Mouse (Mus musculus) adrenal gland, adult 2 months (tissue): ENCODE measurements around the gene Ipcef1. TPM values are rescaled to one million over a fixed set of nuclear protein-coding genes. Genes with fewer than 3 reads are reported as not detected.
"Not testable (repeated sequence)": the region's sequence is repeated elsewhere in the genome, so short reads cannot be mapped to it uniquely, and the experiment has no call there.

Experiments
- DNase-seq: peaks from one replicate; pipeline ENCODE4 v3.0.0; 2021
- polyA plus RNA-seq: library from polyadenylated mRNA; depleted of rRNA; stranded (reverse); fragments of >200 nt; gene quantifications from 2 replicates; pipeline ENCODE4 v1.2.3, GENCODE M21; 2012
- total RNA-seq, 2 experiments: library from RNA; stranded (reverse); gene quantifications; 2 replicates each; pipeline ENCODE4 v1.2.3; 2021

Ipcef1 gene
- total and polyA plus RNA-seq, 3 experiments, result 0.03 to 0.35 (median 0.35) TPM

DNA sequence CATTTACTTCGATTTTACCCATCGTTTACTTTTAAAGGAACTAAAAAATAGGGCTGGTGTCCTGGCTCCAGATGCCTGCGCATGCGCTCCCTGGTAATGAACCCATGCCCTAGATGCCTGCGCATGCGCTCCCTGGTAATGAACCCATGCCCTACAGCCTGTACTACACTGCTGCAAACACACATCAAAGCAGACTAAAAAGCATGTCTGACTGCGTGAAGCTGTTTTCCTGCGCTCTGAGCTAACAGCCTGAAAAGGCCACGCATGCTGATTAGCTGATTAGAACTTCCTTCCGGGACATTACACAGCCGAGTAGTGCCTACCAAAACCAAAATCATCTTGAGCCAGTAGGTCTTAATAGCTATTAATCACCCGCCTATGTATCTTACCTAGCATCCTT is 16.7 kb downstream of the Ipcef1 start:
- DNase-seq, result no peak

DNA sequence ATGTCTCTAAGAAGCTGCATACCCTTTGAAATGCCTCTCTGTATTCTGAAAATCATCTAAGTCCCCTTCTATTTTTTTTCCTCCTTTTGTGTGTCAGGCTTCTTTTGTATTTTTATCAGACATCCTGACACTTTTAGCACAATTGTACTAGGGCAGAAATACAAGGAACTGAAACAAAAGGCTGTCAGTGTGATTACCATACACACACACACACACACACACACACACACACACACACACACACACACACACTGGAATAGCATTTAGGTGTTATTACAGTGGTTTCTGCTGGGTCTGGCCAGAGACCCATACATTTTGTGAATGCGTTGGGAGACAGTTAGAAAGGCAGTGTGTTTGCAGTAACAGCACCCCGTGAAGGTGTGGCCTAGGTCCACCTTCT is 18.8 kb downstream of the Ipcef1 start:
- DNase-seq, result no peak

DNA sequence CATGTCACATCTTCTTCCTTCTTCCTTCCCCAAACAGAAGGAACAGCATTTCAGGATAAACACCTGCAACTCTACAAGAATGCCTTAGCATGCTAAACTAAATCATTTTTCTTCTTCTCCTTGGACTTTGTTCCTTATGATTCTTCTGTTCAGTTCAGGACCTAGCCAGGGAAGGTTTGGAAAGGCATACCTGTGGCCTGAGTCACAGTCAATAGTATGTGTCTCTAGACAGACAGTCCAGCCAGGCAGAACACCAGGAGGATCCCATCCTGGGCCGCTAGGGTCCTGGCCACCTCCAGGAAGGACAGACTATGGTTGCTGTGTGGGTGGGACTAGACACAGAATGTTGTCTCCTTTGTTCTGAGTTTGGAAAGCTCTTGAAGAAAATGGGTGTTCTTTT is 27.2 kb downstream of the Ipcef1 start:
- no peak for DNase-seq

DNA sequence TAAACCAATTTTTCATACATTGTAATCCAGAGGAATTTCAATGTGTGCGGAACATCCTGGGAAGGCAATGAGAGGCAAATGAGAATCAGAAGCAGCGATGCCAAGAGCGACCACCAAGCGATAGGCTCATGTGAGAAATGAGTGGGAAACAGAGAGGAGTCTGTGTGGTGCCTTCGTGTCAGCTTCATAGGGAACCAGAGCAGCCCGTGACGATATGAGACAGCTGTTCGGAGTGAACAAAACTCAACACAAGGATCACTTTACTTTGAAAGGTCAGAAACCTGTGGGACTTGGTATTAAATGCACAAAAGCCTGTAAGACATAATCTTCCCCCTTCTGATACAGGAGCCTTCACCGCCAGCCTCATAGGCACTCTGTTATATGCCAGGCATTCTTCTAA is 31.7 kb downstream of the Ipcef1 start:
- no peak for DNase-seq

DNA sequence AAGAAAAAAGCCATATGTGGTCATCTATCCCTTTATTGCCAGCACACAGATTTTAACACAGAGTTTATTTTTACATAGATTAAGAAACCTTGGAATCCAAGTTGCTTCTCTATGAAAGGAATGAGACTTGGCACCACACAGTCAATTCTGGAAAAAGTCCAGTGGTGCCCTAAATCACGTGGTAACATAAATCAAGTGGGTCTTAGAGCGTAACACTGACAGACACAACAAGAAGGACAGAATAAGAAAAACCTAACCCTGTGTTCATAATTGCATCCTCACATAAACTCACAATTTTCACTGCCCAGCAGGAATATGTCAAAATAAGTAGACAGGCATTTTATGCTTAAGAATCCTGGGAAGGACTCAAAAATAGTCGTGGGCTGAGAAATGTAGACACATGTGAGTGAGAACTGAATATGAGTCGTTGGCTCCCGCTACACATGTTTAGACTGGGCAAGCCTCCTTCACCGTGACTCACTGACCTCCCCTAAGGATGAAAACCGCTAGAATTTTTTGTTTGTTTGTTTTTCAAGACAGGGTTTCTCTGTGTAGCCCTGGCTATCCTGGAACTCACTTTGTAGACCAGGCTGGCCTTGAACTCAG is 32.4 kb downstream of the Ipcef1 start:
- DNase-seq, result peak; percentile 33

DNA sequence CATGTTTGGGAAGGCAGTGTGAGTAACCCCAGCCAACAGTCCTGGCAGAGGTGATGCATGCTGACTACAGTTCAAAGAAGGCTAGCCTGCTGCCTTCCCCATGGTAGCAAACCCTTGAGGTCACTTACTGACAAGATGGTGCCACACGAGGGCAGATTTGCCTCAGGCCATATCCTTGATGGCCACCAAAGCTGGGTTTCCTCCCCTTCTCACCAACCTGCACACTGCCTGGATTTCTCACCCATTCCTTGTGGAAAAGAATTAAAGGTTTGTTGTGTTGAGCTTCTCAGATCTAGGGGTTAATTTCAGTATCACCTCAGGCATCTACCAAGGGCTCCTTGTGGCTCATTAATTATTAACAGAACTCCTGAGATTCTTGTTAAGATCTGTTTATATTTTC is 37.1 kb downstream of the Ipcef1 start:
- DNase-seq, result no peak

DNA sequence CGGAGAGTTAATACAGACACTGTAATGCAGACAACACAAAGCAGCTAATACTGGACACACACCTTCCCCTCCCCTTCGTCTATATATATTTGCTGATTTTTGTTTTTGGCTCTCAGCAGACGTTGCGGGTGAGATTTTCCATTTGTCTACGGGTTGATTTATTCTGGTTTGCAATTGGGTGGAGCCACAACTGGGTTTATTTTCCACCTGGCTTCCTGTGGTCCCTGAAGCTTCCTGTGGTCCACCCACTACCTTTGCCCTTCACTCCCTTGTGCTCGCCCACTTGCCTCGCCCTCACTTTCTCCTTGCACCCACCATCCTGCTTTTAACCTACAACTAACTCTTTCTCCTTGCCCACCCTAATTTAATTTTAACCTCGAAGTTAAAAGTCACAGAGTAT is 41.7 kb downstream of the Ipcef1 start:
- no peak for DNase-seq

DNA sequence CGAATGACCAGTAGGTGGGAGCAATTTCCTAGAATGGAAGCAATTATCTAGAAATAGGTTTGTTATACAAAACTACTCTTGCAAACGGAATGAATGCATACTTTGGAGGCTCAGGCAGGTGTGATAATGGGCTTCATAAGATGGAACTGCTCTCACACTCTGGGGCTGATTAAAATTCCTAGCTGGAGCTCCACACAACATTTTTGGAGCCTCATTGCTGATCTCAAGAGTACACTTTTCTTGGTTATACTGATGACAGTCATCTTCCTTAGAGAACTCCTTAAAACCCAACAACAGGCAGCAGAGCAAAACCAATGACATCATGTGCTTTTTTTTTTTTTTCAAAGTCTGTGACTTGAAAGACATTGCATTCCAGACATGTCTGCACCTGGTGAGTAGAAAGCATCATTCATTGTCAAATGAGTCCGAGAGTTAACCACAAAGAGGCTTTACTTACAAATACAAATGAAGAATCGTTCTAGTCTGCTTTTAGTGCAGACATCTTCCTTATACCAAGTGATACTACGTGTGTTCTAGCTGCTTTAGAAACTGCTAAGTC is 47.2 kb downstream of the Ipcef1 start:
- DNase-seq, result no peak

DNA sequence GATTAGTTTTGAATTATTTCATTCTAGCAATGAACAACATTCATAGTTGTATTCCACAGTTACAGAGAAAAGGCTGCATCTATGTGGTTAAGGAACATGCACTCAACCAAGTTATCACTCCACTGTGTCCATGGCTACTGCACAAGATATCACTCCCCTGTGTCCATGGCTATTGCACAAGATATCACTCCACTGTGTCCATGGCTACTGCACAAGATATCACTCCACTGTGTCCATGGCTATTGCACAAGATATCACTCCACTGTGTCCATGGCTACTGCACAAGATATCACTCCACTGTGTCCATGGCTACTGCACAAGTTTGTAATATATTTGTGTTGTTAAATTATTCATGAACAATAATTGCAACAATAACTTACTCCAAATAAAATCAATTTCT is 48.4 kb downstream of the Ipcef1 start:
- not testable (repeated sequence) for DNase-seq

DNA sequence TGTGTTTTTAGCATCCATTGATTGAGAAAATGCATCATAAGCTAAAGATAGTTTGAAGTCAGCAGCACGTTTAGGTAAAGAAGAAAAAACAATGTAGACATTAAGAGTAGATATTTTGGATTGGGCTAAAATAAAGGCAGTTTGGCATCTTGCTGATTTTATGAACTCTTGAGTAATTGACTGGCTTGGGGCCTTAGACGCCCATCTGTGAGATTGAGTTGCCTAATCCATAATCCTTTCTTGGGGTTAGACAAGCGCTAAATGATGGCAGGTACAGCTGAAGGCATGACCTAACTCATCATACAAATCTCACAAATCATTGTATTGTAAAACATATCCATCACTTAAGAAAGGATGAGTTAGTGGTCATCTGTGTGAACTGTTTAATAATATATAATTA is 52.9 kb downstream of the Ipcef1 start:
- DNase-seq, result no peak

DNA sequence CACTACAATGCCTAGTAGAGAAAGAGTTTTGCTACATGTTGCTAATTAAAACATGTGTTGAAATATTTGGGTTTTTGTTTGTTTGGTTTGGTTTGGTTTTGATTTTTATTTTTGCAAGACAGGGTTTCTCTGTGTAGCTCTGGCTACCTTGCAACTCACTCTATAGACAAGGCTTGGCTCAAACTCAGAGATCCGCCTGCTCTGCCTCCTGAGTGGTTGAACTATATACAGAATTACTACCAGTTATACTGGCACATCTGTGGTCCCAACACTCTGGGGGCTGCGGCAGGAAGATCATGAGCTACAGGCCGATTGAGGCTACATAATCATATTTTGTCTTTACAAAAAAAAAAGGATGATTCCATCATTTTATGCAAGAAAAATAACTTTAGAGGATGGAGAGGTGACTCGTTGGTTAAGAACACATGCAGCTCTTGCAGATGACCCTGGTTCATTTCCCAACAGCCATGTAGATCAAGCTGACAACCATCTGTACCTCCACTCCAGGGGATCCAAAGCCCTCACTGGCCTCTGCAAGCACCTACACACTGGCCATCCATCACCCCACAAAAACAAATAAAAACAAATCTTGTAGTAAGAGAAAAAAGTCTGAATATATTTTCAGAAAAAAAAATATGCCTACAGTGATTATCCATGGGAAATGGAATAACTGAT is 53.6 kb downstream of the Ipcef1 start:
- no peak for DNase-seq

DNA sequence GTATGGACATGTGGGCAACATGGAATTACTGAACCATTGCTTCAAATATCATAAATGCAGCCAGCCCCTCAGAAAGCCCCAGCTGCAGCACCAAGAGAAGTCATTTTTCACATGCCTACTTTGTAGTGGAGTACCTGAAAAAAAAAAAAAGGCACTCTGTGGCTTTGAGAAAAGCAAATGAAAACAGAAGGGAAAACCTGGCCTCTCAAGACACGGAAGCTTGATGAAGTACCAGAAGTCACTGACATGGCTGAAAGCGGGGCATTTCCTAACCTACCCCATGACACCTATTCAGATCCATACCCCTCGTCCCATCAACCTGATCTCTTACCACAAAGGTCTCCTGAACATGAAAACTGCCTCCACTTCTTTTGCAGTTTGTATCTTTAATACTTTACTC is 55.4 kb downstream of the Ipcef1 start:
- no peak for DNase-seq

DNA sequence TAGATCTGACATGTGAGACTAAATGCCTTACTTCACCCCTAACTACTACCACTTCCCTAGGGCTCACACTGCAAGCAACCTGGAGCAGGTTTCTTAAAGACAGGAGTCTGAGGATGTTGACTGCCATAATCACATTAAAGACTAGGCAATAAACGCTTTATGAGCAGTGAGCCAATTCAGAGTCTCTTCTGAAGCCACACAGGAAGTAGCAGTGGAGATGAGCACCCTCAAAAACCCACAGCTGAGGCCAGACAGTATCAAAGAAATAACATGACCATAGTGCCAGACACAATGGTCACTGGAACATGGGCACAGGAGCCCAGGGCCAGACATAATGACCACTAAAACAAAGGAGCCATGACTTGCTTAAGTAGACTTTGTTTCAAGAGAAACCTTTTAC is 63.7 kb downstream of the Ipcef1 start:
- DNase-seq, result no peak

DNA sequence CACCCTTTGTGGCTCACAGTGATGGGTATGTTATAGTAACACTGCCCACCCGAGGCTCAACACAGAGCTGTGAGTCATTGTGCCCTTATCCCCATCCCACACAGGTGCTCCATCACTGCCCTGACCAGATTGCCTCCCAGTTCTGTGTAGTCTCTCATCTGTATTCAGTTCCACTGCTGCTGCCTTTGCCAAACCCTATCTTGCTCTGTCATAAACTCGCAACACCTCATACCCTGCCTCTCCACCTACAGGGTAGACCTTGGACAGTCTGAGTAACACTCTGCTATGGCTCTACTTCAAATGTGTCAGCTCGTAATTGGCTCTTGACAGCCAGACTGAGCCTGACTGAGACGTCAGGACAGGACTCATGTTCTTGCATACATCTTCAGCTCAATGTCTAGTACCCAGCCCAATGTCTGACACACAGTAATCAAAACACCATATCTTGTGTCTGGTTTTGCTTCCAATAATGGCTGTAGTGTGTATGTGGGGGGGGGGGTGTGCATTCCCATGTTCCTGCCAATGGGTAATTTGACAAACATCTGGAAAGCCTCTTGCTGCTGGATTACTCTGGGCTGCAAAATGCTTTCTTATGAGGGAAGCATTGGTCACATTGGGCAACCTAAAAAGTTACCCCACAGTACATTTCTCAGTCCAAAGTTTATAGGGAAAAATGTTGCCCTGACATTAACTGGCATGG is 64.7 kb downstream of the Ipcef1 start:
- DNase-seq, result no peak

DNA sequence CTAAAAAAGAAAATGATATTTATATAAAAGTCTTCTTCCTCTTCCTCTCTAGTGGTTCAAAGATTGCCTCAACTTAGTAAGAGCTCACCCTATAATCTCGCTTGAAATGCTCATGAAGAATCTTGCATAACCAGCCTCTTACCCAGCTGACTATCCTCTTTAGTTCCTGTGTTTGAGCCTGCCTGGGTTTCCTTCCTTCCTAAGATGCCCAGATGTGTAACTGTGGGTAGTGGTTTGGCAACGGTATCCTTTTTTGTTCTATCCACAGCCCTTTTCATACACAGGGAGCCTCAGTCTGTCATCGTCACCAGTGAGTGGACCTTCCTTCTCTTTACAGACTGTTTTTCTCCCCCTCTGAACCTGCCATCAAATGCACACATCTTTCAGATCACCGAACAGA is 66.0 kb downstream of the Ipcef1 start:
- DNase-seq, result no peak

DNA sequence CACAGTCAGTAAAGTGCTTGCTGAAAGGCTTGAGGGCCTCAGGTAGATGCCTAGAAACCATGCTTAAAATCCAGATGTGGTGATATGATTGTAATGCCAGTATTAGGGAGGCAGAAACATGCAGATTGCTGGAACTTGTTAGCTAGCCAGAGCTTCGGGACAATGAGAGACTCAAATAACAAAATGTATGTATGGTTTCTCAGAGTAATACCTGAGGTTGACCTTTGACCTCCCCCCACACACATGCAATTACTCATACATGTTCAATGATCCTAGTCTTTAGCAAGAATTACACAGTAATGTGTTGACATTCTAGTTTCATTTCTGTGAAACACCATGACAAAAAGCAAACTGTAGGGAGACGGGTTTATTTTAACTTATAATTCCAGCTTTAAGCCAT is 68.8 kb downstream of the Ipcef1 start:
- DNase-seq, result no peak

DNA sequence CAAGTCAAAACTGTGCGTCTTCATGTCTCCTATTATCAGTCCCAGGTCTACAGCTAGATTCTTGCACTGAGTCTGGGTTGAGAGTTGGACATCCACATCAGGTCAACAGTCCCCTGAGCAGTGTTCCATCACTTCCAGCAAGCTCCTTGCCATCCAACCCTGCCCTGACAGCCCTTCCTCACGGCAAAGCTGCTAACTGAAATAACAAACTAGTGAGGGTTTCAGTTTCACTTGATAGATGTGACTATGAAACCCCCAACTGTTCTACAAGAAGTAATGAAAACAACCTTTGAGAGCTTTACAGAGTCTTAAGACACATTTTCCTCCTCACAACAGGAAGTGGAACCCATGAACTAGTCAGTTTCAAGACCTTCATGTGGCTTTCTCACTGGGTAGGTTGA is 69.5 kb downstream of the Ipcef1 start:
- no peak for DNase-seq

DNA sequence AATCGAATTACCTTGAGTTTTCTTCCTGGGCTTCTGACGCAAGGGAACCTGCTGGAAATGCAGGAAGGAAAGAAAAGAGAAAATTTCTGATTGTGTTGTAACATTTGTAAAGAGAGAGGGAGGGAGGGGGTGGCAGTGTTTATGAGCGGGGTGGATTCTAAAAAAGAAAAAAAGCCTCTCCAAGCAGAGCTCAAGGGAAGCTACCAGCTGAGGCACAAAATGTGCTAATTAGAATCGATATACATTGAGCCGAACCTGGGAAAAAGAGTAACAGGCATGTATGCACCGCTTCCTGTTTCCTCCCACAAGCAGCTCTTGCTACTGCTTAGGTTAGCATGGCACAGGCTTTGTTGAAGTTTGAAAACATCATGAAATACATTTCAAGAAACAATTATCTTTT is 72.0 kb downstream of the Ipcef1 start:
- DNase-seq, result no peak

DNA sequence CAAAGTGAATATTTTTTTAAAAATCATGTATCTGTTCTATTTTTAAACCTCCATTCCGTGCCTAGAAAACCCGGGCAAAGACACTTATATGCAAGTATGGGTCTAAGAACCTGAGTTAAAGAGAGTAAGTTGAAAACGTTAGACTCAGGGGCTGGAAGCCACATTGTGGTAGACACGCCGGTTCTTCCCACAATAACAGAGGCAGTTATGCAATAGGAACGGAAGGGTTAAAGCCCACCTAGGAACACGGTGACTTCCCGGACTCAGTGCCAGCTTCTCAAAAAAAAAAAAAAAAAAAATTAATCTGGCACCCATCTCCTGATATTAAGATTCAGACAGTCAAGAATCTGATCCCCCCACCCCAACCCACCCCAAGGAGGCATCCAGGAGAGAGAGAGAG is 72.5 kb downstream of the Ipcef1 start:
- DNase-seq, result no peak

DNA sequence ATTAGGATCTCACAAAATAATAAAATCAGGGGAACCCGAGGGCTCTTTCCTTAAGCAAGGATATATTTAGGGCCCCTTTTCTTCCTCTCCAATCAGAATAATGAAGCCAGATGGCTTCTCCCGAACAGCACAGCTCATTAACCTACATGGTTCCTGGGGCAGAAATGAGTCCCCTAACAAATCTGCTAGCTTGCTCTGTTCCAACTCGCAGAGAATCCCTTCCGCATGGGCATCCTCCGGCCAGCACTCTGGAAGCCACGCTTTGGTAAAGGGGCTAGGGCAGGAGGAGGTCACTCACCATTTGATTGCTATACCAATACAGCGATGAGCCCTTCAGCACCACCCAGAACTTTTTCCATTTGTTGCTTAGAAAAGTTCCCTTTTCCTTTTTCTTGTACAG is 73.1 kb downstream of the Ipcef1 start:
- DNase-seq, result no peak

DNA sequence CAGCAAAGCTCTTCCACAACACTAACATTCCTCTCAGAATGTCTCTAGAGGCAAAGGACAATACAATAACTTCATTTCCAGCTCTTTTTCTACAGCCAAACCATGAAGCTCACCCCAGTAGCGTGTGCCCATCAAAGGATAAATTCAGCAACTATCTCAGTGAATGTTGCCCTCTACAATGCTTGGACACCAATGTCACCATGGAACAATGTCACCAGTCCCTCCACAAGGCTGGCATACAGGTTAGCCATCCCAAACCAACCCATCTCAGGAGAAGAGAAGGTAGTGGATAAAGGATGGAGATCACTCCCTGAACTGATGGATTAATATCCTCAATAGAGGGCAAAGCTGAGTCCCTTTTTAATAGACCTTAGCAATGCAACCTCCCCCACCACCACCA is 73.5 kb downstream of the Ipcef1 start:
- DNase-seq, result no peak

DNA sequence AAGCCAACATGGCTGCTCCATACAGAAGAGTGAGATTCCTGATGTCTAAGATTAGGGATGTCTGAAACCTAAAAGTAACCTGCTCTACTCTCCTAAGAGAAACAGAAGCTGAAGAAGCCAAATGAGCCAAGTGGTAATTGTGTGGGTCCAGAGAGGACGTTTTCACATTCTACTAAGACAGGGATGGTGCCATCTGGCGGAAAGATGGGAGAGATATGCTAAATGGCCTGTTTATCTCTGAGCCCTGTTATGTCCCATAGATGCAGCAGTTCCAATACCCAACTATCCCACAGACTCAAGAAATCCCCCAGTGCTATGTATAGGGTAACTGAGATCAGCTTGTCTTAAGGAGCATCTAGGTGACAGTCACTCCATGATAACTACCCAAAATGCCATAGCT is 74.4 kb downstream of the Ipcef1 start:
- no peak for DNase-seq

DNA sequence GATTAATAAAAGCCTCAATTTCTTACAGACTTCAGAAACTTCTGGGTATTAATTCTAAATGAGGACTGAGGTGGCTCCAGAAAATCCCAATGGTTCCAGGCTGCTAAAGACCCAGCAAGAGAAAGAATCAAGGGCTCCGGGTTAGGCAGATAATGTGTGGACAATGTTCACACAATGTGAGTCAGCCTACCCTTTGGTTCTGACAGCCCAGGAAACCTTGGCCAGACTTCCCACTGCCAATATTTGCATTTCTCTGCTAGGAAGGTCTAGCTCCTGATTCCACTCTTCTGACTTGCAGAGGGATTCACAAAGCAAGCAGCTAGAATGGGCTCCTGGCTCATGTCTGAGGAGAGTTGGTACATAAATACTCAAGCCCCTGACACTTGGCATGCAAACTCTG is 83.9 kb downstream of the Ipcef1 start:
- no peak for DNase-seq
